Mouse (Mus musculus) CD4-positive, CD25-positive, alpha-beta regulatory T cell, adult 4 months (primary cell): ENCODE measurements around the gene Myrfl. TPM values are rescaled to one million over a fixed set of nuclear protein-coding genes. Genes with fewer than 3 reads are reported as not detected.

ENCODE experiments used
- ATAC-seq: one replicate; pipeline ENCODE4 v1.8.0; 2017
- polyA plus RNA-seq, 2 experiments: library from polyadenylated mRNA; unstranded; fragments of 100-300 nt; shearing (Covaris generic); gene quantifications; one replicate each; pipeline ENCODE4 v1.2.1; 2017

Myrfl gene
- polyA plus RNA-seq, 2 experiments from 2014 or later = 0.09 TPM; not detected in 1

DNA sequence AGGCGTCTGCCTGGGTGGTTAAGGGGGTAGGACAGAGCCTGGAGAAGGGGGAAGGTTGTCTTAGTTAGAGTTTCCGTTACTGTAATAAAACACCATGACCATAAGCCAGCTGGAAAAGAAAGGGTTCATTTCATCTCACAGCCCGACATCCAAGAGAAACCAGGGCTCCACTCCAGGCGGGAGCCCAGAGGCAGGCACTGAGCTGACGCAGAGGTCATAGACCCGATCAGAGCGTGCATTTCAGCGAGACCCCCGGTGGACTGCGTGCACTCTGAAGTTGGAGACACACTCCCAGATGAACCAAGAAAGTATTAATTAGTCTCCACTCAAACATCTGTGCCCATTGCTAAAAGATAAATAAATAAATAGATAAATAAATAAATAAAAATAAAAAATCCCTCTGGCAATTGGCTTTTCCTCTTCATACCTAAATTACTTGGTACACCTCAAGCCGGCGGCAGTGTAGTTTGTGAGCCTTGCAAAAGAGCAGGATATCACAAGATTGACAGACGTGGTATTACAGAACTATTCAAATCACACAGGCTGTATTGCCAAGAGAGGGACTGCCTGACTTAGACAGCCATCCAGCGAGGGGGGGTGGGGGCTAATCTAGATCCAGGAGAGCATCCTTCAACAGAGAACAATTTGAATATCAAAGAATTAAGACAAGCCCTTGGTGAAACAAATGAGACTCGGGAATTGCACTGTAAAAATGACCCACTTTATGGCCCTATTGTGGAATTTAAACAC lies 81.2 kb downstream of the Myrfl start:
- ATAC-seq = no peak

DNA sequence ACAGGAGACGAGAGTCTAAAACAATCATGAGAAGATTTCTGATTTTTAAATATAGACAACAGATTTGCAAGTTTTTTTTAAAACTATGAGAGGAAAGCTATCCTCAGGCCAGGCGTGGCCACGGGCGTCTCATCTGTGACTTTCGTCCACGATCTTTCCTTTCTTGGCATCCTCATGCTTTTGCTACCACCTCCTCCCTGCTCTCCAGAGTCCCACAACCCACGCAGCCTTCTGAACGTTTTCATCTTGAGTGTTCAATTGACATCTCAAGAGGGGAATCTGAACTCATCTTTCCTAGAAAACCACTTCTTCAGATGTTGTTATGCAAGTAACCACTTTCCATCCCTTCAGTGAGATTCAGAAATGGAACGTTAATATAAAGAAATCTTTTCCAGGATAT lies 83.6 kb downstream of the Myrfl start:
- no peak for ATAC-seq

DNA sequence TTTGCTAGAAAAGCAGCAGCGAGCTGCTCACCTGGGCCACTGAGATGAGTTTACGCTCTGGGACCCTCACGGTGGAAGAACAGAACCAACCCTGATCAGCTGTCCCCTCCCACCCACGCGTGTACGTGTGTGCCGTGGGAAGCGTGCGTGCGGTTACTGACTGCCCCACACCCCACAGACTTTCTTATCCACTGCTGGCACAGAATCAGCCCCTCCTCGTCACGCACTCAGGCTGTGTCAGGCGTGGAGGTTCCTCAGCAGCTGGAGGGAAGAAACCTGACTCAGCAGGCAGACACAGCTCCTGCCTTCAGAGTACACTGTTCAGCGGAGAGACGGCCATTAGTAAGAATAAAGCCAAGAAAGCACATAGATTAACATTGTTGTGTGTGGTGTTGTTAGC lies 86.0 kb downstream of the Myrfl start:
- no peak for ATAC-seq

DNA sequence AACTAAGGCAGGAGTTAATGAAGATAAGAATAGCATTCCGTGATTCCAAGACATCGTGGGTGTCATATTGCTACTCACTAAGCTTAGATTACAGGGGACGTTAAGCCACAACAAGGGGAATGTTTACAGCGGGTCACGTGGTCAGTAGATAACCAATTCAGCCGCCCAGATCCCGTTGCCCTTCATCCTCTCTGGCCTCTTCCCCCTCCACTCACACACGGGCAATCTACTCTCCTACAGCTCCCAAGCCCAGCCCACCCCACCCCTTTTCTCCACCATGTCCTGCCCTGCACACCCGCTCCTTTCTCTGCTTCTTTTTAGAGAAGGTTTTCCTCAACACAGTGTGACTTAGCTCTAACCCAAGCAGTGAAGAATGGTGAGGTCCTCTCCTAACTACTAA lies 87.3 kb downstream of the Myrfl start:
- ATAC-seq = no peak

DNA sequence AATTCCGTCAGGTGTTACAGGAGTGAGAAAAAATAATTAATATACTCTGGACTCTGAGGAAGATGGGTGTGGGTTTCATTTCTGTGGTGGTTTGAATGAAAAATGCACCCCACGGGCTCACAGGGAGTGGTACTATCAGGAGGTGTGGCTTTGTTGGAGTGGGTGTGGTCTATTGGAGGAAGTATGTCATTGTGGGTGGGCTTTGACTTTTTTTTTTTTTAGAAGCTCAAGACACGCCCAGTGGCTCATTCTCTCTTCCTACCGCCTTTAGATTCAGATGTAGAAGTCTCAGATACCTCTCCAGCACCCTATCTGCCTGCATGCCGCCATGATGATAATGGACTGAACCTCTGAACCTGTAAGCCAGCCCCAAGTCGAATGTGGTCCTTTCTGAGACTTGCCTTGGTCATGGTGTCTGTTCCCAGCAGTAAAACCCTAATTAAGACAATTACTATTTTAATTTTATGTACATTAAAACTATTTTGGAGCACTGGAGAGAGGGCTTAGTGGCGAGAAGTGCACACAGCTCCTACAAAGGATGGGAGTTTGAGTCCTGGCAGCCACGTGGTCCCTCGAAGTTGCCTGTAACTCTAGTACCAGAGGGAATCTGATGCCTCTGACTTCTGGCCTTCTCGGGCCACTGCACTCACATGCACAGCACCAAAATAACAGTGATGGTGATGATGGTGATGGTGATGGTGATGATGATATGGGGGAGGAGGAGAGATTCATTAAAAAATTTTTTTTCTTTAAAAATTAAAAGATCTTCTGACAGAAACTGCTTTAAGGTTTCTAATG lies 88.0 kb downstream of the Myrfl start:
- ATAC-seq = no peak

DNA sequence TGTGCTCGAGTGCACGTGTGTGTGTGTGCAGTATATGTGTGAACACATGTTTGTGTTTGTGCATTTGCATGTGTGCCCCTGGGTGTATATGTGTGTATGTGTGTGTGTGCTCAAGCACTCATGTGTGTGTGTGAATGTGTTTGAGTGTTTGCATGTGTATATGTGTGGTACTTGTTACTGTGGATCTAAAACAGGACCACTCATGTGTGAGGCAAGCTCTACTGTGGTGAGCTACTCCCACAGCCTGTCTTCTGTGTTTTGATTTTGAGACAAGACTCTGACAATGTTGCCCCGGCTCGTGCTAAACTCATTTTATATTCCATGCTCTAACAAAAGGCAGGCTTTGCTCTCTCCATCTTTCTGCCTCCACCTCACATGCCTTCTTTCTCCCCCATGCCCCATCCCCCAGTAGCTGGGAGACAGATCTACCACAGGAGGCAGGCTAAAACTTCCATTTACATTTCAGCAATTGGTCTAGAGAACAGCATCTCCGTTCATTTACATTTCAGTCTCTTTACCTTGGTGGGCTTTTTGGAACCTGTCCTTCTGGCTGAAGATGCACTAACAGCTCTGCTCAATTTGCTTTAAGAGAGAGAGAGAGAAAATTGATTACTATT lies 94.4 kb downstream of the Myrfl start:
- ATAC-seq = no peak

DNA sequence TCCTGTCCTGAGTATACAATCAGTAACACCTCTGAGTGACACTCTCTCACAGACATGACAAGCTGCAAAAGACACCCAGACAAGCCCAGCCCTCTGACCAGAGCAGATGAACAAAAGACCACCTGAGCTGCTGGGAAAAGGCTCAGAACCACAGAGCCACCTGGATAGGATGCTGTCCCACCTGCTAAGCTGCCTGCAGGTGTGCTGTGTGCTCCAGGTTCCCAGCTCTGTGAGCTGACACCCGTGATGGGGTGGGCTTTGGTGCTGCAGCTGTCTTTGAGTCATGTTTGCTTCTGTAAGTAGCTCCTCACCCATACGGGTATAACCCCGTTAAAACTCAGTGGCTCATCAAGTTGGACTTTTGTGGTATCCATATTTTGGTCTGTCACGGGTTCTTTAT lies 95.4 kb downstream of the Myrfl start:
- no peak for ATAC-seq

DNA sequence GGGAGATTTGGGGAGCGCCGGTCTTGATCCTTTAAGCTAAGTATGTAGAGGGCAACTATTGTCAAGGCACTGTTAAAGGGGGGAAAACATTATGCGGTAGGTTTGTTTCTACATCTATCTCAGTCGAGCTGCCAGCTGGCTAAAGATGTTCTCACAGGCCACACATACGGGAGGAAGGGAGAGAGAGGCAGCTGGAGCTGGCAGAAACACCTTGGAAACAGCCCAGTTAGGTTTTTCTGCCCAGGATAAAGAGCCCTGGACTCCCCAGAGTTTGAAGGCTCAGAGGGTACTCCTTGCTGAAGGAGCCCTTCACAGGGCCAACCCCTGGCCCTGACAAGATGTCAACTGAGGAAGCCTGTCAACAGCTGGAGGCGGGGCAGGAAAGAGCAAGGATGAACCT lies 100.7 kb downstream of the Myrfl start:
- ATAC-seq = no peak

DNA sequence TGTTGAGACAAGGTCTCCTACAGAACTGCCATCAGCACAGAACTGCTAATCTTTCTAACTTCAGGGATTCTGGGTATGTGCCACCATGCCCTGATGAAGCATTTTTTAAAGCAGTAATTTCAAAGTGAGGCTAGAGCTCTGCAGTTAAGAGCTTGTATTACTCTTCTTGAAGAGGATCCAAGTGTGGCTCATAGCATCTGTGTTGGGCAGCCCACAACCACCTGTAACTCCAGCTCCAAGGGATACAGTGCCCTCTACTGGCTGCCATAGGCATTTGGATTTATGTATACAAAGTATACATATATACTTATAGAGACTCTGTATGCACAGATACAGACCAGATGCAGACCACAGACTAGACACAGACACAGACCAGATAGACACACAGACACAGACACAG lies 107.6 kb downstream of the Myrfl start:
- ATAC-seq = no peak

DNA sequence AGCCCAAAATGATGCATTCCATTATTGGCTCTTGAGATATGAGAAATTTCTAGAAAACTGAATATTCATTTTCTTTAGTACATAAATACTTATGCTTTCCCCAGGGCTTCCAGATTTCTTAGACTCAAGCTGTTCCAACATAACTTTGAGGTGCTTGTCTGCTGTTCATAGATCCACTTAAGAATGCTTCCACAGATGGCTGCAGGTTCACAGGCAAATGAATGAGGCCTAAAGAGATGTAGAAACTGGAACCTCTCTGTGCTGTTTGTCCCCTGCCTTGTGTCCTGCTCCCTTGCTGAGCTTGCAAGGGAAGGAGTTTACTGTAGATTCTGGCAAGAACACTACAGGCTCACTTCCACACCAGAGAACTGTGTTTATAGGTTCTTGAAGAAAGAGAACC lies 108.3 kb downstream of the Myrfl start:
- no peak for ATAC-seq

DNA sequence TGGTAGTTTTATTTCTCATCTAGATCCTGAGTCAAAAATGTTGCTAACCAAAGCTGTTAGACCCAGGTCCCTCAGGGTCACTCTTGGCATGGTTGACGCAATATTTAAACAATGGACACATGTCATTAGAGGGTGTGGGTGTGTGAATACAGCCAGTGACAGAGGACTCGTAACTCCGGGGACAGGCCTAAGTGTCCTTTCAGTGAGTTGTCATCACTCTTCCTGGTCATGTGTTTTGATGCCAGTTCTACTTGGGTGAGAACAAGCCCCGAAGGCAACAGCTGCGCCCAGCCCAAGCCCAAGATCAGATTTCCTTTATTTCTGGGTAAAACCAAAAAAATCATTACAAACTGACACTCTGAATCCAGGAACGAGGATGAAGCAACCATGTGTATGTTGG lies 112.6 kb downstream of the Myrfl start:
- ATAC-seq = no peak

DNA sequence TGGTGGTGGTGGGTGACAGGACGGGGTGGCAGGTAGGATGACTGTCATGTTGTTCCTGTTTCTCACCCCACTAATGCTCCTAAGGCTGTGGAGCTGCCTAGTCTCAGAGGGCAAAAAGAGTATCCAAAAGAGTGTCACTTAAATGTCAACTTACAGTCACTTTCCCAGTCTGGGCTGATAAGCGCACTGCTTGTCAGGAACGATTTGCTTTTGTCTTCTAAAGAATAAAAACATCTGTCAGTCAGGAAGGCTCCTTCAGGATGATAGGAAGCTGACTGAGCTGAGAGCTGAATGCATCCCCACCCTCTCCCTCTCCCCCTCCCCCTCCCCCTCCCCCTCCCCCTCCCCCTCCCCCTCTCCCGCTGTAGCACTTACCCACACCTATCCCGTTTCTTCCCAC lies 113.7 kb downstream of the Myrfl start:
- no peak for ATAC-seq

DNA sequence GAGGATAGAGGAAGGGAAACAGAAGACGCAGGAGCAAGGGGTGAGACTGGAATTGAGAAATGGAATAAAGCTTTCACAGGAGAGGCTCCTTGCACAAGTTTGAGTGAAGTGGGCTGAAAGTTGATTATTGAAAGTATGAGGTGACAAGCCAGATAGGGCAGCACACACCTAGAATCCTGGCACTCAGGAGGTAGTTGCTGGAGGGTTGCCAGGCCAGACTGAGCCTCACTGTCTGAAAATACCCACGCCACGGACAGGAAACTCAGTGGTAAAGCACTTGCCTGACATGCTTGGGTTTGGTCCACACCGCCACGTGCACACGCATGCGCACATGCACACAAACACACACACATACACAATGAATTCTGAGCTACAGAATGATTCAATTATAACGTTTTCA lies 118.8 kb downstream of the Myrfl start:
- ATAC-seq = no peak

DNA sequence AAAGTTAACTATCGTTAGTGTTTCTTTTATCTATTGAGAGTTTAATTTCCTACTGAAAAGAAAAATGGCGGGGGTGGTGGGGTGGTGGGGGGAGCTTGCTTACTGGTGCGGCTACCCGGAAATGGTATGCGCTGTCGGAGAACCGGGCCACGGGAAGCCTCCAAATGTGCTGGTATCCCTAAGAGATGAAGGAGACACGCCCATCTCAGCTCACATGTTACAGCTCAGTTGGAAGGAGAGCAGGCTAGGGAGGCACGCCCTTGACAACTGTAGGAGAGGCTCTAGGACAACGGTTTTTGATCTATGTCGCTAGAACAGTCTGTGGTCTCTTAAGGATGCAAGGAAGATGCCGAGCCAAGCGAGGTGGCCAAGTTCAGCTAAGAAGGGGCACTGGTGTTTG lies 119.9 kb downstream of the Myrfl start:
- no peak for ATAC-seq

DNA sequence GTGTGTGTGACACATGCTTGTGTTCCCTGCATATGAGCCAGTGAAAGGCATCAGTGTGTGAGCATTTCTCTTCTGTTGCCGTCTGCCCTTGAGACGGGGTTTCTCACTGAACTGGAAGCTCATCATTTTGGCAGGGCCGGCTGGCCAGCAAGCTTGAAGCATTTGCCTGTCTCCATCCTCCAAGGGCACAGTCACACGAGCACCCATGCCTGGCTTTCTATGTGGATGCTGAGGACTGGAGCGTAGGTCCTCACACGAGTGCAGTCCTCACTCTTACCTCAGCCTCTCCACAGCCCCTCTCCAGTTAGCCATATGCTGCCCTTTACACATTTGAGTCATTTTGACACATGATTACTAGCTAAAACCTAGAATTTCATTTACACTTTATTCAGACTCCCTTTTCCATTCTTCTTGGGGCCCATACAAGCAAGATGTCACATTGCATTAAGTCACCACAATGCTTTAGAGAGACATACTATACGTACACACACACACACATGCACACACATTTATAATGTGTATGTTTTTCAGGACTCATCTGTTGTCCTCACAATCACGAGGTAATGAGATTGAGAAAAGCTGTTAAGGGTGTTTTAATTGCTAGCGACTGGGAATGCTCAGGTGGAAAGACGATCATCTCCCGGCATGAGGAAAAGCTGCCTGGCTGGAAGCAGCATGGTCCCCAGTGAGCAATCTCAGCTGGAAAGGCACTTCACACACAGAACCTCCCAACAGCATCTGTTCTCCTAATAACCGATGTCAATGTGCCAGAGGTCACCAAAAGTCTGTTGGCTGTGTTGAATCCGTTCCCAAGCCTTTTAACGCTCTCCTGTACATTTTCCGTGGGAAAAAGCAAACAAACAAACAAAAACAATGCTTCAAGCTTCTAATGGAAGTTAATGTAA lies 122.6 kb downstream of the Myrfl start:
- no peak for ATAC-seq

DNA sequence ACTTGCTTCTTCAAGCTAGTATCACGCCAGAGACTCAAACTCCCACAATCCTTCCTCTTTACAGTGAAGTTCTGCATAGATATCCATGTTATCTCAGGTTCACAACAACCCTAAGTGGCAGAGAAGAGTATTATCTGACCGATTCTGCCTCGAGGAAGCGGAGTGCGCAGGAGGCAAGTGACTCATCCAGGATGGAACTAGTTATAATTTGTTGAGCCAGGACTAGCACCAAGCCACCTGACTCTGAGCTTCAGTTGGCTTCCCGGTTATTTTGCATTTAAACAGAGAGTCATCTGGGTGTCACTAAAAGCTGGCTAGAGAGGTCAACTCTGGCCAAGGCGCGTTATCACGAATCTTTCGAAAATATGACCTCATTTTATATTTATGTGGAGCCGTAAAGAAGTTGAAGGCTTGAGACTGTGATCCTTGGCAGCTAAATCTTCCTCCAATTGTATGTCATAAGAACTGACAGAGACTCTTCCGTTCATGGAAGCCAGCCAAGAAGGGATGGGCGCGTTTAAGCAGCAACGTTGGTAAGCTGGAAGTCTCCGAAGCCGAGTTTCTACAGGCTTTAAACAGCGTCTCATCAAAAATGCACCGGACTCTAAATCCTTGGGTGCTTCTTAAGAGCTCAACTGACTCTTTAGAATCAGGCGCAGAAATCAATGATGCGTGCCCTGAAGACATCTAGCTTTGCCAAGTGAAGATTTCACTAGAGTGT lies 125.3 kb downstream of the Myrfl start:
- no peak for ATAC-seq

DNA sequence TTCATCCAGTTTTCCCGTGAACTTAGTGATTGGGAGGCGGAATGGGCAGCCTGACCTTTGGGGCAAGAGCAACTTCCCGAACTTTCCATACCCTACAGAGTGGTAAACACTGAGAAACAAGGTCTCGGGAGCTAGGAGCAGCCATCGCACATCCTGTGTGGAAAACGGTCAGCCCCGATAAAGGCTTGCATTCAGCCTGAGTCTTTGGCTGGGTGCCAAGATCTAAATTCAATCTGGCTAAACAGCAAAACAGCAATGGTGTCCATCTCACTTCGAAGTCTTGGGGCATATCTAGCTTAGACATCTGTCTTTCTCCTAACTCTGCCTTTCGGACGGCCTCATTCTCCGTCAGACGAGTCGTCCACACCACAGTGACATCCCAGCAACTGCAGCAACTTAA lies 128.1 kb downstream of the Myrfl start:
- no peak for ATAC-seq

DNA sequence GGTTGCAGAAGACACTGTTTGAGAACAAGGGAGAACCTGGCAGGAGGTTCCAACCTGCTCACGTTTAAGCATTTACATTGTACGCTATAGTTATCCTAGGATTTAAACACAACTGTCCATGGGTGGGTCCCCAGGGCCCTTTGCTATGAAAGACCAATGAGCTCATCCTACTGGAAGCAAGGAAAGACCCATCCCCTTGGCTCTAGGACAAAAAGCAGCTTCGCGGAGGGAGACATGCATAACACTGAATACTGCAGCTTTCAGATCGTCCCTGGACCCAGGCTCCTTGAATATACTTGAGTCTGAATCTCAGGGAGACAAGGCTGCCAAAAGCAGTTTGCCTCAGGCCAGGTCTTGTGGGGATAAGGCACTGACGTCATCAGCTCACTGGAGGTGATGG lies 130.2 kb downstream of the Myrfl start:
- ATAC-seq = no peak

DNA sequence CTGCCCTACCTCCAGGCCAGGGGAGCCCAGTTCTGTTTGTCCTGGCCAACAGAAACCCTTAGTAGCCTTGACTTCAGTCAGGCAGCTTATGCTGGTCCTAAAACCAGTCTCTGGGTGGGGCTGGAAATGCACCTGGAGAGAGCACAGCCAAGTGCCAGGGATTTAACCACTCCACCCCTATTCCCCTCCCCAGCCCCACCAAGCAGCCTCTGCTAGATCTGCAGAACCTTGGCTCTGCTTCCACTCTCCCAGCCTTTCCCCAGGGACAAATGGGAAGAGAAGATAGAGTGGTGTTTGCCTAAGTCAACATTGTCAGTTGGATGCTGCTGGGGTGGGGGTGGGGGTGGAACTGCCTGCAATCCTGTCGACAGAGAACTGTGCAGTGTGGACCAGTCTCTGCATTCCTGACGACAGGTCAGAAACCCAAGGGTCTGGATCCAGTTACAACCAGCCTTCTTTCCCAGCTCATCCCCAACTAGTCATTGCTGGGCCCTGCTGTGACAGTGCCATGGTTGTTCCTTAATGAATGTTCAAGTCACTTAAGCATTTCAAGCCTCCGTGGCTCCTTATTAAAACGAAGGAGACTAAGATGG lies 135.1 kb downstream of the Myrfl start:
- ATAC-seq = no peak

DNA sequence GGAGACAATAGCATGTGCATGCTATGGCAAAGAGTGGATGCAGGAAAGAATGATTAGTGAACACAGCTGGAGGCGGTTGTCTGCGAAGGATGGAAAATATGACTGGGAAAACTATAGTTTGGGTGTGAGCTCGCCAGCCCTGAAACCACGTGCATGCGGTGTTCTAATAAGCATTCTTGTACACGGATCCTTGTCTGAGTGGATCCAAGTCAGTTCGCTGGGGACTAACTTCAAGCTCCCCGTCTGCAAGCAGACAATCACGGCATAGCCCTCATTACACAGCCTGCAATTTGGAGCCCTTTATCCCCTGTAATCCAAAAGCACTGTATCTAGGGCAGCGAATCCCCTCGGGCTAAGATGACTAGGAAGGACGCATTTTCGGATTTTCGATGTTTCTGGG lies 136.2 kb downstream of the Myrfl start:
- no peak for ATAC-seq

DNA sequence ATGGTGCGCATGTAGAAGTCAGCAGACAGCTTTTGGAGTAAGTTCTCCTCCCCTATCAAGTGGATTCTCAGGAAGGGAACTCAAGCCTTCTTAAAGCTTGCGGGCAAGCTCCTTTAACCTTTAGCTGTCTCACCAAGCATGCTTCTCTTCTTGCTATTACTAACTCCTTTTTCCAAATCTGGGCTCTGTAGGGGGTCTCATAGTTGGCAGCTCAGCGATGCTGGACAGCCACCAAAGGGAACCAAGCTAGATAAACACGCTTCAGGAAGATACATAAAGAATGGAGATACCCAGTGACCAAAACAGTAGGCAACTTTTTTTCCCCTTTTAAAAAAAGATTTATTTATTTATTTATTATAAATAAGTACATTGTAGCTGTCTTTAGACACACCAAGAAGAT lies 136.9 kb downstream of the Myrfl start:
- no peak for ATAC-seq
